Mouse (Mus musculus) CH12.LX (cell line): ENCODE results near the gene Plk3. TPM values are rescaled to one million over a fixed set of nuclear protein-coding genes. Genes with fewer than 3 reads are reported as not detected.

ENCODE experiments used
- DNase-seq: peaks from one replicate; pipeline ENCODE4 v3.0.0-alpha.2; 2013; ENCODE audit errors: extremely low read depth
- H3K27ac ChIP-seq: 2 replicates; pipeline ENCODE4 v1.5.1; 2012; ENCODE audit warnings: low read depth, mild to moderate bottlenecking, control low read depth, moderate library complexity; ENCODE audit not compliant: insufficient read depth
- H3K27me3 ChIP-seq: replicated peaks from 2 replicates; pipeline ENCODE3; 2012; ENCODE audit warnings: inconsistent platforms
- H3K36me3 ChIP-seq, 2 experiments: replicated peaks in 1 of 2; 2 replicates each; pipeline versions ENCODE3 to v1.6.1; 2012; ENCODE audit warnings: inconsistent platforms in 1 of 2, low read length in 1 of 2, mild to moderate bottlenecking in 1 of 2, mixed read lengths in 1 of 2, moderate library complexity in 1 of 2; ENCODE audit not compliant: control insufficient read depth in 1 of 2, insufficient read depth in 1 of 2
- H3K4me1 ChIP-seq, 2 experiments: 2 replicates each; pipeline ENCODE4 v1.6.1; 2012; ENCODE audit warnings: inconsistent platforms in 1 of 2, moderate library complexity in 1 of 2; ENCODE audit not compliant: insufficient read depth in 2 of 2, control insufficient read depth in 1 of 2
- H3K4me2 ChIP-seq: 2 replicates; pipeline ENCODE4 v1.6.1; 2012; ENCODE audit warnings: low read depth, mild to moderate bottlenecking, control low read depth; ENCODE audit not compliant: poor library complexity, insufficient read depth, severe bottlenecking
- H3K4me3 ChIP-seq, 3 experiments: fragments of 150-350 bp in 1 of 3; sonication (generic) in 1 of 3; replicated peaks in 1 of 3; 2 replicates each; pipeline versions ENCODE3 to v1.5.1; 2011 to 2012; ENCODE audit warnings: low read depth in 2 of 3, low read length in 2 of 3, mild to moderate bottlenecking in 2 of 3, moderate library complexity in 2 of 3, control low read depth in 1 of 3, improper control_type of control experiment in 1 of 3, inconsistent platforms in 1 of 3, mixed read lengths in 1 of 3; ENCODE audit not compliant: poor library complexity in 1 of 3
- H3K79me2 ChIP-seq: replicated peaks from 2 replicates; pipeline ENCODE4 v1.6.1; 2012; ENCODE audit warnings: mild to moderate bottlenecking, moderate library complexity; ENCODE audit not compliant: control insufficient read depth, poor library complexity, insufficient read depth, severe bottlenecking; ENCODE audit errors: extremely low read depth
- H3K9ac ChIP-seq: 2 replicates; pipeline ENCODE4 v1.6.1; 2012; ENCODE audit warnings: low read depth, mild to moderate bottlenecking, control low read depth, moderate library complexity; ENCODE audit not compliant: insufficient read depth
- H3K9me3 ChIP-seq: replicated peaks from 2 replicates; pipeline ENCODE3; 2012; ENCODE audit warnings: low read length, inconsistent platforms, mixed read lengths
- BHLHE40 ChIP-seq: IDR thresholded peaks from 2 replicates; pipeline ENCODE4 v1.6.1; 2011; ENCODE audit warnings: mild to moderate bottlenecking, low read depth, low read length, improper control_type of control experiment
- CHD1 ChIP-seq: IDR thresholded peaks from 2 replicates; pipeline ENCODE4 v1.6.1; 2012; ENCODE audit warnings: low read depth, low read length, improper control_type of control experiment, inconsistent platforms
- CTCF ChIP-seq, 2 experiments: IDR thresholded peaks in 1 of 2; conservative IDR thresholded peaks in 1 of 2; 2 replicates each; pipeline ENCODE4 v1.5.1; 2011 to 2012; ENCODE audit warnings: low read depth in 2 of 2, low read length in 2 of 2, improper control_type of control experiment in 1 of 2, inconsistent platforms in 1 of 2, mild to moderate bottlenecking in 1 of 2, moderate library complexity in 1 of 2
- EP300 ChIP-seq: IDR thresholded peaks from 2 replicates; pipeline ENCODE4 v1.6.1; 2011; ENCODE audit warnings: low read length, improper control_type of control experiment
- ETS1 ChIP-seq: conservative IDR thresholded peaks from 2 replicates; pipeline ENCODE4 v1.6.1; 2012; ENCODE audit warnings: low read depth, mild to moderate bottlenecking, inconsistent platforms, low read length, improper control_type of control experiment, moderate library complexity
- GABPA ChIP-seq: IDR thresholded peaks from 2 replicates; pipeline ENCODE4 v1.6.1; 2012; ENCODE audit warnings: low read depth, low read length, improper control_type of control experiment, inconsistent platforms; ENCODE audit not compliant: insufficient replicate concordance
- IRF4 ChIP-seq: IDR thresholded peaks from 2 replicates; pipeline ENCODE4 v1.6.1; 2014; ENCODE audit warnings: low read depth, mild to moderate bottlenecking, inconsistent platforms, low read length, improper control_type of control experiment
- JUN ChIP-seq: IDR thresholded peaks from 2 replicates; pipeline ENCODE4 v1.6.1; 2011; ENCODE audit warnings: low read depth, mild to moderate bottlenecking, low read length, improper control_type of control experiment, moderate library complexity; ENCODE audit not compliant: insufficient read depth
- JUND ChIP-seq: conservative IDR thresholded peaks from 2 replicates; pipeline ENCODE4 v1.6.1; 2011; ENCODE audit warnings: low read depth, low read length, improper control_type of control experiment
- MAX ChIP-seq: IDR thresholded peaks from 2 replicates; pipeline ENCODE4 v1.6.1; 2011; ENCODE audit warnings: low read length, improper control_type of control experiment
- MAZ ChIP-seq: IDR thresholded peaks from 2 replicates; pipeline ENCODE4 v1.6.1; 2012; ENCODE audit warnings: low read depth, mild to moderate bottlenecking, inconsistent platforms, low read length, improper control_type of control experiment, moderate library complexity
- MEF2A ChIP-seq: IDR thresholded peaks from 2 replicates; pipeline ENCODE4 v1.6.1; 2014; ENCODE audit warnings: low read depth, mild to moderate bottlenecking, inconsistent platforms, low read length, improper control_type of control experiment, borderline replicate concordance
- MXI1 ChIP-seq: IDR thresholded peaks from 2 replicates; pipeline ENCODE4 v1.6.1; 2011; ENCODE audit warnings: mild to moderate bottlenecking, low read depth, low read length, improper control_type of control experiment
- MYC ChIP-seq: IDR thresholded peaks from 2 replicates; pipeline ENCODE4 v1.6.1; 2011; ENCODE audit warnings: low read depth, mild to moderate bottlenecking, improper control_type of control experiment, low read length
- PAX5 ChIP-seq: IDR thresholded peaks from 2 replicates; pipeline ENCODE4 v1.6.1; 2012; ENCODE audit warnings: low read length, inconsistent platforms, mixed read lengths
- POLR2A ChIP-seq: IDR thresholded peaks from 2 replicates; pipeline ENCODE4 v1.6.1; 2011; ENCODE audit warnings: low read depth, mild to moderate bottlenecking, improper control_type of control experiment, low read length
- POLR2AphosphoS2 ChIP-seq: IDR thresholded peaks from 2 replicates; pipeline ENCODE4 v1.6.1; 2011; ENCODE audit warnings: low read depth, low read length, improper control_type of control experiment
- RCOR1 ChIP-seq: conservative IDR thresholded peaks from 2 replicates; pipeline ENCODE4 v1.6.1; 2012; ENCODE audit warnings: low read depth, mild to moderate bottlenecking, inconsistent platforms, low read length, improper control_type of control experiment
- SIN3A ChIP-seq: IDR thresholded peaks from 2 replicates; pipeline ENCODE4 v1.6.1; 2012; ENCODE audit warnings: low read length, improper control_type of control experiment, inconsistent platforms
- SMC3 ChIP-seq: IDR thresholded peaks from 2 replicates; pipeline ENCODE4 v1.6.1; 2011; ENCODE audit warnings: low read depth, low read length, improper control_type of control experiment
- TBP ChIP-seq: conservative IDR thresholded peaks from 2 replicates; pipeline ENCODE4 v1.6.1; 2011; ENCODE audit warnings: low read depth, low read length, improper control_type of control experiment
- USF1 ChIP-seq: IDR thresholded peaks from 2 replicates; pipeline ENCODE4 v1.6.1; 2014; ENCODE audit warnings: low read depth, mild to moderate bottlenecking, inconsistent platforms, low read length, improper control_type of control experiment
- ZC3H11A ChIP-seq: IDR thresholded peaks from 2 replicates; pipeline ENCODE4 v1.6.1; 2012; ENCODE audit warnings: low read depth, mild to moderate bottlenecking, inconsistent platforms, low read length, improper control_type of control experiment
- ZKSCAN1 ChIP-seq: IDR thresholded peaks from 2 replicates; pipeline ENCODE4 v1.6.1; 2012; ENCODE audit warnings: low read depth, inconsistent platforms, low read length, improper control_type of control experiment, borderline replicate concordance
- ZNF384 ChIP-seq: IDR thresholded peaks from 2 replicates; pipeline ENCODE4 v1.6.1; 2012; ENCODE audit warnings: low read depth, low read length, improper control_type of control experiment, inconsistent platforms
- dilution Hi-C: fragments of 300-500 bp; cut with MboI; formaldehyde crosslinking; loops from 2 replicates; pipeline ENCODE4 v1.14.3; 2020; ENCODE audit warnings: low sequenced_read_pairs; ENCODE audit not compliant: extremely low pct_unique_long_range_greater_than_20kb, extremely low pct_ligation_motif_present
- in situ Hi-C: fragments of 300-500 bp; cut with MboI; formaldehyde crosslinking; loops from 3 replicates; pipeline ENCODE4 v1.14.3; 2019; ENCODE audit warnings: low sequenced_read_pairs, low pct_ligation_motif_present, low pct_unique_long_range_greater_than_20kb, mixed read lengths
- polyA plus RNA-seq: library from polyadenylated mRNA; unstranded; fragments of >175 nt; gene quantifications from 2 replicates; pipeline ENCODE4 v1.2.1, GENCODE M21; 2012; ENCODE audit warnings: low read depth; ENCODE audit not compliant: insufficient read length
- total RNA-seq, 2 experiments: library from RNA; depleted of rRNA; stranded (reverse); fragments of 300-350 nt in 1 of 2; fragments of >200 nt in 1 of 2; gene quantifications; 2 replicates each; pipeline ENCODE4 v1.2.3; 2012 to 2014

Gene Plk3
- total and polyA plus RNA-seq, 3 experiments, result 8.8 to 18.5 (median 12.0) TPM

DNA sequence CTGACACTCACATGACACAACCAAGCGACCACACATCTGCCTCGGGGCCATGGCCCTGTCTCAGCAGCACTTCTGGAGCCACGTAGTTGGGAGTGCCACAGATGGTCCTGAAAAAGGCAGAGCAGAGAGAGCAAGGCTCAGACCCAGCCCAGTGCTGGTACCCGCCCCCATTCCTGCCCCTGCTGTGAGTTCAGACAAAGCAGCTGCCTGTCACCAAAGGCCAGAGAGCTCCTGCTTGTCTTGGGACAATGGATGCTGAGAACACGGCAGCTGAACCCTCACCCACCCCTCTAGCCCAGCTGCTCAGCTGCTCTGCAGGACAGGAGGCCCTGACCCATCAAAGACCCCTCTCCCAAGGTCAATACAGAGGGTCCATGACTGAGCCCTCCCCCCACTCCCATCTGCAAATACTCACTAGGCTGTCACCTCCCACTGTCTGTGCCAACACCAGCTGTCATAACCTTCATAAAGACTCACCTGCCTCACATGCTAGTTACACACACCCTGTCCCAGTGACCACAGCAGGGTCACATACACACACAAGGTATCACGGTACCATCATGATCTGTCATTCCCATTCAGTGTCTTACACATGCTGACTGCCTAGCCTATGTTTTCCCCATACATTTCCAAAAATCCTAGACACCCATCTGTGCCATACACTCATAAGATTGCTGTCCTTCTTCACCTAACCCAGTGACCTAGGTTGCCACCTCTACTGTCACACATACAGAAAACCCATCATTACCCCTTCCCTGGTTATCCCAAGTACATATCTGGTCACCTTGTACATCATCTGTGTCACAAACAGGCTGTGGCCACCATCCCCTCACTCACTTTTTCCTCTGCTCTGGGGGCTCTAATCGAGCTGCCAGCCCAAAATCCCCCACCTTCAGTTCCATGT is 1.6 kb downstream of the Plk3 start:
- Histone ChIP-seq H3K4me3 (peak overlapping the region; percentile 86 to 98 (median 91)), H3K36me3 (peaks cover 35 to 49% of the 10 kb centered on the region in 2 experiments), H3K4me2 (peak overlapping the region; percentile 91), H3K9me3 (no peaks in the 10 kb centered on the region), H3K79me2 (peaks cover 20% of the 10 kb centered on the region), H3K27me3 (no peaks in the 10 kb centered on the region), H3K9ac (peak overlapping the region; percentile 97), H3K27ac (no peak overlapping the region), H3K4me1 (peaks cover 20 to 66% of the 10 kb centered on the region in 2 experiments)
- no peak for DNase-seq
- TF ChIP-seq TBP, result no peak
- TF ChIP-seq RCOR1, result no peak
- TF ChIP-seq EP300, result no peak
- TF ChIP-seq SIN3A, result no peak
- no peak for TF ChIP-seq SMC3
- TF ChIP-seq POLR2AphosphoS2, result no peak
- TF ChIP-seq CTCF (conservative IDR thresholded peaks at IDR 0.05 in 1 of 2, IDR thresholded peaks at IDR 0.05 in 1 of 2; ENCODE audit: low read depth in 2 of 2, low read length in 2 of 2), result no peak
- no peak for TF ChIP-seq IRF4
- no peak for TF ChIP-seq ZC3H11A
- no peak for TF ChIP-seq CHD1
- TF ChIP-seq MXI1, result no peak
- TF ChIP-seq POLR2A, result no peak
- TF ChIP-seq MEF2A, result no peak
- no peak for TF ChIP-seq JUN
- TF ChIP-seq ZKSCAN1, result no peak
- in situ Hi-C loops (loop anchor here (5.0 kb wide), 1 partner anchor 130 kb away; no protein-coding TSS in a partner anchor), dilution Hi-C loops (no loop called here)

- no peak for TF ChIP-seq SMC3
- TF ChIP-seq POLR2AphosphoS2, result no peak
- TF ChIP-seq ZKSCAN1, result no peak
- no peak for TF ChIP-seq MAZ
- no peak for TF ChIP-seq GABPA
- no peak for TF ChIP-seq SIN3A
- TF ChIP-seq JUND, result no peak
- no peak for TF ChIP-seq ZC3H11A
- TF ChIP-seq POLR2A, result no peak
- TF ChIP-seq MAX, result no peak
- no peak for TF ChIP-seq BHLHE40
- TF ChIP-seq PAX5, result no peak
- TF ChIP-seq TBP, result no peak
- no peak for TF ChIP-seq EP300
- TF ChIP-seq USF1, result no peak
- no peak for TF ChIP-seq MYC
- no peak for TF ChIP-seq ZNF384
- TF ChIP-seq ETS1, result no peak
- TF ChIP-seq CHD1, result no peak
- in situ Hi-C loops, result loop anchor here (5.0 kb wide), 1 partner anchor 129 kb away; no protein-coding TSS in a partner anchor
- peaks cover 26 to 68% of the 10 kb centered on the region in 2 experiments for H3K4me1 ChIP-seq
- H3K4me2 ChIP-seq, result no peak overlapping the region
- dilution Hi-C loops, result no loop called here
- H3K9me3 ChIP-seq, result no peaks in the 10 kb centered on the region
- H3K36me3 ChIP-seq, result peaks cover 35 to 50% of the 10 kb centered on the region in 2 experiments
- no peak for DNase-seq
- H3K27me3 ChIP-seq, result no peaks in the 10 kb centered on the region
- H3K4me3 ChIP-seq, result no peak overlapping the region
- no peak overlapping the region for H3K9ac ChIP-seq
- peaks cover 20% of the 10 kb centered on the region for H3K79me2 ChIP-seq
- H3K27ac ChIP-seq, result no peak overlapping the region
Observed at GRCm38 (mm10) chr4:117131198-117131597, 2.6 kb downstream of the Plk3 start.
